Mouse (Mus musculus) heart, embryonic 14.5 days (tissue): ENCODE data around the gene Fads1. TPM values are rescaled to one million over a fixed set of nuclear protein-coding genes. Genes with fewer than 3 reads are reported as not detected.

Experiments
- ATAC-seq: fragments of 200-750 bp; cut with Nextera tagmentation; 2 replicates; pipeline ENCODE4 v1.8.0; 2017; ENCODE audit warnings: low read depth, moderate TSS enrichment; ENCODE audit not compliant: insufficient number of reproducible peaks, insufficient read depth, low FRiP score
- H3K27ac ChIP-seq, 2 experiments: fragments of 200-500 bp in 1 of 2; fragments of 300-500 bp in 1 of 2; sonication (generic) in 1 of 2; replicated peaks in 1 of 2; 2 replicates each; pipeline ENCODE4 v1.5.1; 2012 to 2014; ENCODE audit warnings: low read depth in 2 of 2, low read length in 2 of 2, control low read depth in 1 of 2, mild to moderate bottlenecking in 1 of 2, mixed read lengths in 1 of 2; ENCODE audit not compliant: control insufficient read depth in 1 of 2, insufficient read depth in 1 of 2
- H3K27me3 ChIP-seq: fragments of 300-500 bp; sonication (generic); 2 replicates; pipeline ENCODE4 v1.6.1; 2014; ENCODE audit warnings: mild to moderate bottlenecking, low read length, control low read depth; ENCODE audit not compliant: control insufficient read depth, insufficient read depth
- H3K36me3 ChIP-seq: fragments of 300-500 bp; sonication (generic); 2 replicates; pipeline ENCODE4 v1.6.1; 2014; ENCODE audit warnings: mild to moderate bottlenecking, control low read depth, low read length, mixed read lengths; ENCODE audit not compliant: control insufficient read depth, insufficient read depth
- H3K4me1 ChIP-seq, 2 experiments: fragments of 200-500 bp in 1 of 2; fragments of 300-500 bp in 1 of 2; sonication (generic) in 1 of 2; 2 replicates each; pipeline ENCODE4 v1.6.1; 2012 to 2014; ENCODE audit warnings: low read length in 2 of 2, control low read depth in 1 of 2, mixed read lengths in 1 of 2; ENCODE audit not compliant: control insufficient read depth in 2 of 2, insufficient read depth in 2 of 2
- H3K4me2 ChIP-seq: fragments of 300-500 bp; sonication (generic); 2 replicates; pipeline ENCODE4 v1.6.1; 2014; ENCODE audit warnings: mild to moderate bottlenecking, low read length
- H3K4me3 ChIP-seq, 2 experiments: fragments of 200-500 bp in 1 of 2; fragments of 300-500 bp in 1 of 2; sonication (generic) in 1 of 2; 2 replicates each; pipeline ENCODE4 v1.5.1; 2012 to 2014; ENCODE audit warnings: low read length in 2 of 2, mild to moderate bottlenecking in 2 of 2, control low read depth in 1 of 2, low read depth in 1 of 2, moderate library complexity in 1 of 2; ENCODE audit not compliant: control insufficient read depth in 1 of 2, insufficient read depth in 1 of 2
- H3K9ac ChIP-seq: fragments of 300-500 bp; sonication (generic); 2 replicates; pipeline ENCODE4 v1.6.1; 2014; ENCODE audit warnings: mild to moderate bottlenecking, low read length
- H3K9me3 ChIP-seq: fragments of 300-500 bp; sonication (generic); 2 replicates; pipeline ENCODE4 v1.6.1; 2016; ENCODE audit warnings: low read length, control low read depth; ENCODE audit not compliant: control insufficient read depth
- WGBS: fragments of 180-500 bp; shearing (Covaris S2); extraction: QIAGEN DNeasy Blood & Tissue Kit; methylation state at CpG from one replicate; pipeline ENCODE4 v1.1.7; 2014; 5-methylcytosine and 5-hydroxymethylcytosine counted together
- microRNA-seq: library from miRNA; unstranded; fragments of <30 nt; microRNA quantifications from one replicate; pipeline ENCODE4, GENCODE M21; 2016
- polyA plus RNA-seq: library from polyadenylated mRNA; unstranded; fragments of >200 nt; fragmentation: Nextera tagmentation; extraction: Ambion mirVana; gene quantifications from 2 replicates; pipeline ENCODE4 v1.2.1, GENCODE M21; 2014

Gene Fads1
- polyA plus RNA-seq, 1 experiment from 2014 or later, result 39.8 TPM

GRCm38 (mm10) chr19:10239419-10239818 lies 56.7 kb downstream of the Fads1 start:
- Histone ChIP-seq H3K27me3 (peaks cover 14% of the 10 kb centered on the region; the same call in 1 of the 2 replicates), H3K4me1 (peaks cover 0 to 5% of the 10 kb centered on the region in 2 experiments; a peak in 1 of 4 replicates), H3K4me2 (peak overlapping the region; percentile 82), H3K36me3 (no peaks in the 10 kb centered on the region), H3K9ac (peak overlapping the region; percentile 71; the same call in 1 of the 2 replicates), H3K9me3 (no peaks in the 10 kb centered on the region), H3K27ac (peak overlapping the region; percentile 30 to 40; a peak in 1 of 4 replicates), H3K4me3 (peak overlapping the region; percentile 51 to 67; a peak in 3 of 4 replicates)
- WGBS, result 39% methylated on average over 2 of the region's 2 CpGs
- ATAC-seq, result no peak

GRCm38 (mm10) chr19:10239975-10240653 lies 57.4 kb downstream of the Fads1 start:
- H3K9me3 ChIP-seq, result no peaks in the 10 kb centered on the region
- no peak for ATAC-seq
- H3K36me3 ChIP-seq, result no peaks in the 10 kb centered on the region
- WGBS, result 2% methylated on average over 26 of the region's 26 CpGs
- H3K9ac ChIP-seq, result peak overlapping the region; percentile 71
- H3K4me2 ChIP-seq, result peak overlapping the region; percentile 82
- peaks cover 14% of the 10 kb centered on the region; the same call in 1 of the 2 replicates for H3K27me3 ChIP-seq
- peaks cover 0 to 5% of the 10 kb centered on the region in 2 experiments; a peak in 1 of 4 replicates for H3K4me1 ChIP-seq
- H3K27ac ChIP-seq, result peak overlapping the region; percentile 27 to 47; a peak in 2 of 4 replicates
- peak overlapping the region; percentile 51 to 67 for H3K4me3 ChIP-seq

- H3K27me3 ChIP-seq, result peaks cover 14% of the 10 kb centered on the region; the same call in 1 of the 2 replicates
- peak within 1 kb of the TSS; percentile 51 to 67 for H3K4me3 ChIP-seq
- peak within 1 kb of the TSS; percentile 82 for H3K4me2 ChIP-seq
- H3K9ac ChIP-seq, result peak within 1 kb of the TSS; percentile 71
- WGBS, result 7% methylated on average over 43 of the region's 43 CpGs
- ATAC-seq, result peak; percentile 62
- no peaks in the 10 kb centered on the region for H3K36me3 ChIP-seq
- H3K4me1 ChIP-seq, result peaks cover 0 to 5% of the 10 kb centered on the region in 2 experiments; a peak in 1 of 4 replicates
- H3K9me3 ChIP-seq, result no peaks in the 10 kb centered on the region
- peak within 1 kb of the TSS; percentile 27 to 47; a peak in 2 of 4 replicates for H3K27ac ChIP-seq
These were observed 58.1 kb downstream of the Fads1 start, which contains the start of gene Myrf for GRCm38 (mm10) chr19:10240654-10241305. Myrf (minus strand) TSS chr19:10240748.

- Histone ChIP-seq H3K4me2 (no peak overlapping the region), H3K27ac (no peak overlapping the region), H3K9ac (no peak overlapping the region), H3K4me1 (peaks cover 11 to 15% of the 10 kb centered on the region in 2 experiments), H3K36me3 (no peaks in the 10 kb centered on the region), H3K4me3 (no peak overlapping the region), H3K27me3 (peaks cover 14% of the 10 kb centered on the region; the same call in 1 of the 2 replicates), H3K9me3 (no peaks in the 10 kb centered on the region)
- 29% methylated on average over 8 of the region's 8 CpGs for WGBS
- no peak for ATAC-seq
These were observed 60.2 kb downstream of the Fads1 start for GRCm38 (mm10) chr19:10242916-10243315.

GRCm38 (mm10) chr19:10244183-10244582 lies 61.5 kb downstream of the Fads1 start:
- no peaks in the 10 kb centered on the region for H3K36me3 ChIP-seq
- H3K27ac ChIP-seq, result no peak overlapping the region
- ATAC-seq, result no peak
- no peak overlapping the region for H3K9ac ChIP-seq
- H3K9me3 ChIP-seq, result no peaks in the 10 kb centered on the region
- no peak overlapping the region for H3K4me2 ChIP-seq
- H3K4me3 ChIP-seq, result no peak overlapping the region
- H3K4me1 ChIP-seq, result peaks cover 16 to 18% of the 10 kb centered on the region in 2 experiments
- 3% methylated on average over 3 of the region's 3 CpGs for WGBS
- H3K27me3 ChIP-seq, result peaks cover 20% of the 10 kb centered on the region; the same call in 1 of the 2 replicates

Small RNA genes lying within 50 kb of the gene (microRNA-seq; reads per million reads assigned to microRNA genes)
- gene Mir6993, result not detected

Other genes with a start within 250 kb of the Fads1 start
- gene Fth1, start 202.3 kb upstream of the Fads1 start, polyA plus RNA-seq, result 1,816 and 1,859 TPM in 2 replicates
- gene Best1, start 181.3 kb upstream of the Fads1 start, polyA plus RNA-seq, result 0.24 and 0.40 TPM in 2 replicates
- gene Rab3il1, start 181.2 kb upstream of the Fads1 start, polyA plus RNA-seq, result 27.6 and 27.7 TPM in 2 replicates
- gene Fads3, start 141.3 kb upstream of the Fads1 start, polyA plus RNA-seq, result 25.3 and 32.5 TPM in 2 replicates
- 11.4 and 15.0 TPM in 2 replicates for gene Fads2, start 81.1 kb upstream of the Fads1 start, polyA plus RNA-seq
- 458 and 491 TPM in 2 replicates for gene Tmem258, start 21.1 kb downstream of the Fads1 start, polyA plus RNA-seq
- 36.7 and 37.6 TPM in 2 replicates for gene Fen1, start 21.3 kb downstream of the Fads1 start, polyA plus RNA-seq
- gene Myrf, start 57.9 kb downstream of the Fads1 start, polyA plus RNA-seq, result 7.8 and 10.8 TPM in 2 replicates
- gene Dagla, start 122.0 kb downstream of the Fads1 start, polyA plus RNA-seq, result 0.65 and 0.82 TPM in 2 replicates
- gene Syt7, start 206.2 kb downstream of the Fads1 start, polyA plus RNA-seq, result 0.67 and 0.92 TPM in 2 replicates